Mouse (Mus musculus) adrenal gland (tissue): ENCODE measurements around the gene Slc10a7.

Source experiments
- intact Hi-C: fragments of 180-260 bp; cut with DNase I; formaldehyde crosslinking; loops from one replicate; pipeline ENCODE4 v1.15.1; 2025

Gene Slc10a7

DNA sequence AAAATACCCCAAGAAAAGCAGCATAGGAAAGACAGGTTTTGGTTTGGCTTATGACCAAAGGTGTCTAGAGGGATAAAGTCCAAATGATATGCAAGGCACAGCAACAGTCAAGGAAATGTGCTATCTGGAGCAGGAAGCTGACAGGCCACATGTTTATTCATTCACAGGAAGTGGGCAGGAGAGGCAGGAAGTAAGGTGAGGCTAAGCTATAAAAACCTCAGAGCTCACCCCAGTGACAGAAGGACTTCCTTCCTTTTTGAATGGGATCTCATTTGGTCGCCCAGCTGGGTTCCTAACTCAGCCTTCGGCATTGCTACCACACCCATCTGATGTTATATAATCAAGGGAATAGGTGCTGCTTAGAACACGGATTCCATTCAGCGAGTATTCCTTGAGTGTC, 113.2 kb downstream of the Slc10a7 start:
- intact Hi-C loops: no loop called here

DNA sequence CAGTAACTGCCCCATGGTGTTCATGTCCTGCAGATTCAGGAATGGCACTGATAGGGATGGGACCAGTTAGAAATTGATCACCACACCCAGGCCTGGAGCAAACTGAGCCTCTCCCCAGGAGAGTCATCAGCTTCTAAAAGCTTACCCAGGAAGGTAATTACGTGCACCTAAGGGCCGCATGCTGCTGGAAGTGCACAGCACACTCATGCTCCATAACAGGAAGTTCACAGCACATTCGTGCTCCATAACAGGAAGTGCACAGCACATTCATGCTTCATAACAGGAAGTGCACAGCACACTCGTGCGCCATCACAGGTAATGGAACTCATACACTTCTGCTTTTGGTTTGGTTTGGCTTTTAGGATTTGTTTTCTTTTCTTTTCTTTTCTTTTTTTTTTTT, 114.8 kb downstream of the Slc10a7 start:
- intact Hi-C loops: no loop called here

DNA sequence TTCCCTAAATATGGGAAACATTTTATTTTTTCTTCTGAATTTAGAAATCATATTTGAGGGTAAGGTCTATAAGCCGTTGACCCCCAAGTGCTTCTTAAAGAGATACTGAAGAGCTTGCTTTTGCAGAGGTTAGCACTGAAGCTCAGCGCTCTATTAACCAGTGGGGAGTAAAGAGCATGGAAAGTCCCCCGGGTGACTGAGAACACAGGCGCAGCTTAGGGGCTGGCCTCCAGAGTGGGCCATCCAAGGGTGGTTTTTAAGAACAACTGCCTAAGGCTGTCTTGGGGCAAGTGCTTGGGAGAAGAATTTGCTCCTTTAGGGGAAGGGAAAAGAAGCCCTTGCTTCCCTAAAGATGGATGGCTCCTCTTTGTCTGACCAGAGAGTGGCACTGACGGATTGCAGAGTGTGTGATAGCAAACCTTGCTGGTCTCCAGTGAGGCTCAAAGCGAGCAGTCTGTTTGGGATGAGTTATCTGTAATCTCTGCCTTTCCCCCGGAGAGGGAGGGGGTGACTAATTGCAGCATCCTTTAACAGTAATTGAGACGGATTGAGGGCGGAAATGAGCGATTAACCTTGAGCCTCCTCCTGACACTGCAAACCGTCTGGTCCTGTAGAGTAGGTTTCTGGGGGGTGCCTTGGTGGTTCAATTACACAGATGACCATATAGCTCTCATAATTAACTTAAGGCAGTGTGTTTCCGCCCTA, 115.7 kb downstream of the Slc10a7 start:
- intact Hi-C loops: no loop called here

DNA sequence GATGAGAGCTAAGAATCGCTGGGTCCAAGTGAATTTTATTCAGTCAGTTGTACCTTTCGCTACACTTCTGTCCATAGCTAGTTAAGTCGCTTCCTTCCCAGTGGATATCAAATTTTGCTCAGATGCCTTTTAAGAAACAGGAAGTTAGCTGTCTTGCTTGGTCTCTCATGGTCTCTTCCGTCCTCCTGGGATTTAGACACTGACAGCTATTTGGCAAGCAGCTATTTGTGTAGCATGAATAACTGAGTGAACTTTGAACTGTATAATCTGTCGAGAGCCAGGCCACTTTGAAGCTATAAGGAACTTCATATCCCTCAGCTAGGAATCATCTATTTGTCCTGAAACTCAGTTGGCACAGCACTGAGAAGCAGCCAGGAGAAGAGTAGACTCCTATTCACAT, 117.5 kb downstream of the Slc10a7 start:
- intact Hi-C loops: no loop called here

DNA sequence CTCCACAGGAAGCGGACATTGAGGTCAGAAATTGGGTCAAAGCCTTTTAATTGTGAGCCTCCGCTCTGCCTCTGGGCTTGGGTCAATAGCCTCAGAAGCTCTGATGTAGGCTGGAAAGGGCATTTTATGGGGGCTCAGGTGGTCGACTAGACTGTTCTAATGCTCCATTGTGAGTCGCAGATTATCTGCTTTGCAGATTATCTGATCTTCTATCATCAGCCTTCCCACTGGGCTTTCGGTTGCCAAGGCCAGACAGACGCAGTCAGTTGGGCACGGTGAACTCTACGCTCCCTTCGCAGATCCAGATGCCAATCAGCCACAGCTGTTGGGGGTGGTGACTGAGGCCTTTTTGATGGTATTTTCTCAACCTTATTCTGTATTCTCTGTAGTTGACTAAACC, 118.6 kb downstream of the Slc10a7 start:
- intact Hi-C loops: no loop called here

DNA sequence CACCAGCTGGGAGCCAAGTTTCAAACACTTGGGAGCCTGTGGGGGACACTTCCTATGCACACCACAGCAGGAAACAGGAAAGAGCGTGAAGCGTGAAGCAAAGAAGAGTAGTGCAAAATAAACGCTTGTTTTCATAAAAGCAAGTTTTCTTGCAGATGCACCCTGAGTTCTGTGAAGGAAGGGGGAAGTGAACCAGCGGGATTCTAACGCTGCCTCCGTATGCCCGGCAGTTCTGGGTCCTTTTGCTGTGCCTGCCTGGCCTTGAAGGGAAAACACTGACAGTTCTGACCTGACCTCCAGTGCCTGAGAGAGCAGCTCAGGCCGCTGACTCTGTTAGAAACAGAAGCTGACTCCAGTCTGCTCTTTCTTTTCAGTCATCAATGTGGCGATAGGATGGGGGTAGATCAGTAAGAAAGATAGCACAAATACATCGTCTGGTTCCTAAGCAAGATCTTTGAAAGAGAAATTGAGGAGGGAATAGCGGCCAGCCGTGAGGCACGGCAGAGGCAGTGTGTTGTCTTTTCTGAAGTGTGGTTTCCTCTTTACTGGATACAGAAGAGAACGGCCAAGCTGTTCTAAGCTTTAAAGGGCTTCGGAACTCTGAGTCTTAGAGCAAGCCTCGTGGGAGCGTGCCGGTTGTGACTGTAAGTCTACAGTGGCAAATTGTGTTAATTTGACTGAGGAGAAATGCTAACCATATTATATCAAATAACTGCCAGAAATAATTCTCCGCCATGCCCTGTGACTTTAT, 121.4 kb downstream of the Slc10a7 start:
- intact Hi-C loops: no loop called here

DNA sequence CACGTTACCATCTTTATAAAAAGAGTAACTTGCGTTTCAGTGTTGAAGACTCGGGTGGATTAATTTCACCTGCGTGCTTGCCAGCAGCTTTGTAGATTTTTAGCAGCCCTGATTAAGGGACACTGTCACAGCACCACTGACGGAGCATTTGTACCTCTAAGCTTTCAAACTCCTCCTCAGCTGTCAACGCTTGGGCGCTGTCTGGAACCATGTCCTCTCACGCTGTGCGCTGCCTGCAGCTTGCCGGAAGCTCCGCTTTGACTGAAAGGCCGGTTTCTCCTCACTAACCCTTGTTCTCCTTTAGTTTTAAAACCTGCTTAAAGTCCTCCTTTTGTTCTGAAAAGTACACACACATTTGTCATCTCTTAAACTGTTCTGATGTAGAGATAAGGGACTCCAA, 123.9 kb downstream of the Slc10a7 start:
- intact Hi-C loops: no loop called here

DNA sequence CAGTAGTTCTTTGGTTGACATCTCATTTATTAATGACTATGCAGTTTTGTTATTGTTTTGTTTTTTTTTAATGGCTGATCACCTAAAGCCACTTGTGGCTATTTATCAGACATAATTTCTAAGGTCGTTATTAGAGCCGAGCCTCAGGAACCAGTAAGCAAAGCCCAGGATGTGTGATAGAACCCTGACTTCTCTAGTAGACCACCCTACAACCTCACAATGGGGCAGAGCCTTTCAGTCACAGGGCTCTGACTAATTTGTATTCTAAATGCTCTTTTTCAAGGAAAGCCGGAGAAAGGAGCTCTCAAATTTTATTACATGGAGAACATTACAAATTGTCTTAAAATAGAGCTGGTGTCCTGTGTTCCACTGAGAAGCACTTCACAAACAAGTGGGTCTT, 124.9 kb downstream of the Slc10a7 start:
- intact Hi-C loops: no loop called here

DNA sequence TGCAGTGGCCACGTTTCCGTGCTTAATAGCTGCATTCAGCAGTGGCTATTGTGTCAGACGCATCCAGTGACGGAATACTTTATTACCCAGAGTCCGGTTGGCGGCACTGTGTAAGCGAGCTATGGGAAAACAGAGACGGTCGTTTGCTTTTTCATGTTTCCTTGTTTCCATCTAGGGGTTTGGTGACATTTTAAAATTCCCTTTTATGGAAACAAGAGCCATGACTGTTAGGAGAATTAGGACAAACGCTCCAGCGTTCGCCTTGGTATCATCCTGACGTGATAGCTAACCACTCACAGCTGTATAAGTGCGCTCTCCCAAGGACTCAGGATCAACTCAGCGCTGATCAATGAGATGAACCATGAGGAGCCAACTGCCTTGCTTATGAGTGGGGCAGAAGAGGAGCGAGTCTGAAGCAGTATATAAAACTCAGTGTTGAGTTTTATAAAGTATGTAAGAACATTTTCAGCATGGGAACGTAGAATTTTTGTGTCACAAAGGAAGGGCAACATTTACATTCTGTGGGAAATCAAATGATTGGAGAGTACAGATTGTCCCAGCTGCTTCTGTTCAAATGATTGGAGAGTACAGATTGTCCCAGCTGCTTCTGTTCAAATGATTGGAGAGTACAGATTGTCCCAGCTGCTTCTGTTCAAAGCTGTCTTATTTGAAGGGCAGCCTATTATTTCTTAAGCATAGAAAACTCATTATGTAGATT, 125.5 kb downstream of the Slc10a7 start:
- intact Hi-C loops: no loop called here

DNA sequence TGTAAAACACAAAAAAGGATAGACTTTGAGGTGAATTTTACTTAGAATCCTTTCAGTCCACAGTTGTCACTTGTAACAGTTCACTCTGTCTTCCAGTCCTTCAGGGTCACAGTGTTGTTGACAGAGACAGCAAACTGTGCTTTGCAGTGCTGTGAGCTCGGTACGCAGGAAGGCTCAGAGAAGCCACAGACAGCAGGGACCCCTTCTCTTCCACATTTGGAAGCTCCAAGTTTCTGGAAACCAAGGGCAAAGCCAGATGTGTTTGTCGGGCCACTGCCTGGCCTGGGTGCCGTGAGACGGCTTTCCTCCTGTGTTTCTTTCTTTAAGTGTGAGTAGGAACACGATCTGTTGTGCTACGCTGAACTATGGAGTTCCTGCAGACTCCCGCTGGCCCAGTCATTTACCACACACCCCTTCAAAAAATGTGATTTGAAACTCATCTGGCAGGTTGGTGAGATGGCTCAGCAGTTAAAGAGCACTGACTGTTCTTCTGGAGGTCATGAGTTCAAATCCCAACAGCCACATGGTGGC, 126.2 kb downstream of the Slc10a7 start:
- intact Hi-C loops: no loop called here

DNA sequence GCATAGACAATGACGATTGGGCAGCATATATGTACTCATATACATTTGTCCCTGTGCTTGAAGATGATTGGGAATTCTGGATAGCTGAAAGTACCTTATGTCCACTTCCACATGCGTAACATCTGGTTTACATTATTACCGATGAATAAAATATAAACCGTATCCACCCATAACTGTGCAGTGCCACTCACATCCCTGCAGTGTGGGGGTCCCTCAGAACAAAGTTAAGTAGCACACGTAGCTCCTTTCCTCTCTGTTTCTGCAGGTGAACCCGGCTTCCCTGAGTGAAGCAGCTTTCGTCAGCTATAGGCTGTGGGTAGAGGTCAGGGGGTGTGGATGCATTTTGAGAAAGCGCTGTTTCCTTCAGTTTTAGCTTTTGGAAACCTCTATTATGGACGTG, 132.8 kb downstream of the Slc10a7 start:
- intact Hi-C loops: loop anchor here (10.0 kb wide), 1 partner anchor 127 kb away; no protein-coding TSS in a partner anchor

DNA sequence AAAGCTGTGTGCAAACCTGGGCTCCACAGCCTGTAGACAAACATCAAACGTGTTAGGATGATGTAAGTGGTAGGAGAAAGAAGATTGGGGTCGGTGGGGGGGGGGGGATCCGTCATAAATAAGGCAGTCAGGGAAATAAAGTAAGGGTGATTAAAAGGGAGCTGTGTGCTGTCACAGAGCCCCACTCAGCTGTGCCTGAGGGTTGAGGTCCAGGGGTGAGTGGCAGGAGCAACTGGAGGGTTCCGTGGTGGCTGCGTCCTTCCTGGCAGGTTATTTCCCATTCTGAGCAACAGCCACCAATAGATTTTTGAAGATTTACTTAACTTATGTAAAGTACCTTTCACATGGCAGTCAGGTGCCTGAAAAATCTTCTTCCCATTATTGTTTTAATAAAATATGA, 133.2 kb downstream of the Slc10a7 start:
- intact Hi-C loops: loop anchor here (10.0 kb wide), 1 partner anchor 128 kb away; no protein-coding TSS in a partner anchor

DNA sequence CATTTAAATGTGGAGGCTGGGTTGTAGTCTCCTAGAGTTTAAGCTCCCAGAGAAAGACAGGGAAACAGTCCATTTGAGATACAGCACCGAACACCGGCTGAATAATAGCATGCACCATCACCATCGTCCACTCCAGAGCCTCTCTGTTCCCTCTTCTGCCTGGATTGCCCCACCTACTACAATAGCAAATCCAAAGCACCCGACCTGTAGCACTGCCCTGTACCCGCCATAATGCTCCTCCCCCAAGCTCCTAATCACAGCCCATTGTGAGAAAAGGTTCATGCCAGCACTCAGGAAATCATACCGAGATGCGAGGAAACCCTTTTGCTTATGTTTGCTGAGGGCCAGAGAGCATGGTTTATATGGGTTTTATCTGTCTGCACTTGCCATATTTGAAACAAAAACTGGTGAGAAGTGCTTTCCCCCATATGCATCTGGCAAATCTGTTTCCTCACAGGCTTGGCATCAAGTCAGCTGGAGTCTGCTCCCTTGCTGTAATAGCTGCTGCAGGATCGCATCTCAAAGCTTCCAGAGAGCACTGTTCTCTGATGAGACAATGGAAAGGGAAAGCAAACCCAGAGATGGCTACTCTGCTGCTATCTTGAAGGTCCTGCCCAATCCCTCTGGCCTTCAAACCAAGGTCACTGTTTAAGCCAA, 138.0 kb downstream of the Slc10a7 start:
- intact Hi-C loops: loop anchor here (5.0 to 10.0 kb wide), 3 partner anchors 95 to 585 kb away; no protein-coding TSS in a partner anchor

DNA sequence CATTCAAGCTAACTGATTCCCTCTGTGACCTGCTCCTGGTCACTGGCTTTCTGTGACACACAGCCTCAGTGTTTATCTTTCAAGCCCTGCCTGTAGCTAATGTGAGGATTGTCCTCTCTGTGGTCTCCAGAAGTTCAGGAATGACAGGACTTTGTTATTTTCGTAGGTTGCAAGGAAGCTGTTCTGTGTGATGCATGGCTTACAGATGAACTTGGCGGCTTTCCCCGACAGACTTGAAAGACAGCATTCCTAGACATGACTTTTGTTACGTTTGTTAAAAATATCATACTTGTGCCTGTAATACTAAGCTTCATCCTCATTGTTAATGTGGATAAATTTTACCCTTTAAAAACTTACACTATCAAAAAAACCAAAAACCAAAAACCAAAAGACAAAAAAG, 138.7 kb downstream of the Slc10a7 start:
- intact Hi-C loops: loop anchor here (2.0 to 10.0 kb wide), 4 partner anchors 94 to 586 kb away; no protein-coding TSS in a partner anchor

DNA sequence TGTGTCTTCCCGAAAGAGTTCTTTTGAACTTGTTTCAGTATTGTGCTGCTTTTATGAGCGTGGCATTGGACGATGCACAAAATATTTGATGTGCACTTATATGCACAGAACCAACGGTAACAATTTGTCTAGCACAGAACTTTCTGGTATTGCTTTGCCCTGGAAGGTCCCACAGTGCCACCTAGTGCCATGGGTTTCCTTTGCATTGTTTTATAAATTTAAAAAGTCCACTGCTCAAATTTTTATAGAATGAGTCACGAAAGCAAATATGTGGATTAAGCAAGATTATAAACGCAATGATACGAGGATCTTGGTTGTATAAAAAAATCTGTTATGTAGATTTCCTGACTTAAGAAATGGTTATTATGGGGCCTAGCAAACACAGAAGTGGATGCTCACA, 139.8 kb downstream of the Slc10a7 start:
- intact Hi-C loops: loop anchor here (2.0 to 10.0 kb wide), 4 partner anchors 93 to 587 kb away; no protein-coding TSS in a partner anchor

DNA sequence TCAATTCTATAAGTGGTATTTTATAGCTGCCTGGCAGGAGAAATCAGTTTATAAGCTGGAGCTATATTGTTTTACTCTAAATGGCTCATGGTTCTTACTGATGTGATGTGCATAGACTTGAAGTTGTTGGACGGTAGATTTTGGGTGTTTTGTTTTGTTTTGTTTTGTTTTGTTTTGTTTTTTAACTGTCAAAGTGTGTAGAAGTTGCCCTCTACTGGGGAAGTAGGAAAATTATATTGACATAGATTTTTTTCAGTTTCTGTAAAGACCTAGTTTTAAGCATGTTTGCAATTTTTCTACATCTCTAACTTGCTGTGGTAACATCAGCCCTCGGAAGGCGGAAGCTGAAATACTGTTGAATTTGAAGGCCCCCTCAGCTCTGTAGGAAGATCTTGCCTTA, 142.5 kb downstream of the Slc10a7 start:
- intact Hi-C loops: no loop called here

DNA sequence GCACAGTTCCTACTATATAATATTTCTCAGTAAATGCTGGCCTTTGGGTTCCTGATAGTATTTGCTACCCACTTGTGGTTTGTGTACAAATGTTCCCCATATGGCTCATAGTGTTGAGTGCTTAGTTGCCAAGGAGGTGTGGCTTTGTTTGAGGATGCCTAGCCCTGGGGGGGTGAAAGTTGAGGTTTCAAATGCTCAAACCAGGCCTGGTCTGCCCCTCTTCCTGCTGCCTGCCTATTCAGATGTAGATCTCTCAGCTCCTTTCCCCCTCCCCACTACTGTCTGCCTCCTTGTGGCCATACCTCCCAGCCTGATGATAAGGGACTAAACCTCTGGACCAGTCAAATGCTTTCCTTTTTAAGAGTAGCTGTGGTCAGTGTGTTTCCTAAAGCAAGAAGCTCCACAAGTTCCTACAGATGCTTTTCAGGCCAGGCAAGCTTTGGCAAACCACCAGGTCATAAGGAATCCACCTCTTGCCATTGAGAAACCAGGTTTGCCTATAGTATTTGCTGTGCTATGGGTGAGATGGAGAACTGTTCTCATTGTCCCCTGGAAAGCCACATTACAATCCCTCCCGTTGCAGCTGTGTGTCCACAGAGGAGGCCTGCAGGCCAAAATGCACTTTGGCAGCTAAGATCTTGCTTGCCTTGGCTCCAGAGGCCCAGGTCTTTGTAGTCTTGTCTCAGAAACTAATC, 146.4 kb downstream of the Slc10a7 start:
- intact Hi-C loops: no loop called here

DNA sequence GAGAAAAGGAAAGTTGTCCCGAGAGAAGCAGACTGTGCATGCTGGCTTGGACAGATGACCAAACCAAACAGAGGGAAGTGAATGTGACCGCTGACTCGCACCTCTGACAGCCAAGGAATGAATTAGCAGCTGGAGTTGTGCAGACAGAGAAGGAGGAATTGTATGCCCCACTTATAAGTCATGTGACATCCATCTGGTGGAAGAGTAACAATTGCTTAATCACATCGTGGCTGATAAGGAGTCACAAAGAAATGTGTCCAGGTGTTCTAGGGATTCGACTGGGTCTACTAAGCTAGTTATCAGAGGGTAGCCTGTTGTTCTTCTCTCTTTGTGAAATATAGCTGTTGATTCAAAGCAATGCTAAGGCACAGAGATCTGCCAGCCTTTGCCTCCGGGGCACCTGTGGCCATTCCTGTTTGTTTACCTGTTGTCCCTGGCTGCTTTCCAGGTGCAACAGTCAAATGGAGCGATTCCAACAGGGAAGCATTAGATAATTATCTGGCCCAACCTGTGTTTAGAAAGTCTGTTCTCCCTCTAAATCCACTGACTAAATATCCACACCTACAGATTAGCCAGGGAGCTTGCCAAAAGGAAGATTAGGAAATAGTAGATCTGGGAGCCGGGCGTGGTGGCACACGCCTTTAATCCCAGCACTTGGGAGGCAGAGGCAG, 147.7 kb downstream of the Slc10a7 start:
- intact Hi-C loops: no loop called here

DNA sequence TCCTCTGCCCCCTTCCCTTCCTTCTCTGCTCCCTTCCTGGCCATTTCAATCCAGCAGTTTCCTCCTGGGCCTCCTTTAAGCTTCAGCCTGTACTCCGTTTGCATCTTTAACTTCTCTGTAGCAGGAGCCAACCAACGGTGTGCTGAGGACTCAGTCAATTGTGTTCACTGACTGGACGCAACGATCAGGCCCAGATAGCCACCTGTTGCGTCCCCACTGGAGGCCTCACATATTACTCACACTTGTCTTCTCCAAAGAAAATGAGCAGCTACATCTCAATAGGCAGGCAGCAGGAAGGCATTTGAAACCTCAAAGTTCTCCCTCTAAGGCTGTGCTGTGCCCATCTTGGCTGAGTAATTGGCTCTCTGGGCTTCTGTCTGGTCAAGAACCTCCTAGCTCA, 149.0 kb downstream of the Slc10a7 start:
- intact Hi-C loops: no loop called here

DNA sequence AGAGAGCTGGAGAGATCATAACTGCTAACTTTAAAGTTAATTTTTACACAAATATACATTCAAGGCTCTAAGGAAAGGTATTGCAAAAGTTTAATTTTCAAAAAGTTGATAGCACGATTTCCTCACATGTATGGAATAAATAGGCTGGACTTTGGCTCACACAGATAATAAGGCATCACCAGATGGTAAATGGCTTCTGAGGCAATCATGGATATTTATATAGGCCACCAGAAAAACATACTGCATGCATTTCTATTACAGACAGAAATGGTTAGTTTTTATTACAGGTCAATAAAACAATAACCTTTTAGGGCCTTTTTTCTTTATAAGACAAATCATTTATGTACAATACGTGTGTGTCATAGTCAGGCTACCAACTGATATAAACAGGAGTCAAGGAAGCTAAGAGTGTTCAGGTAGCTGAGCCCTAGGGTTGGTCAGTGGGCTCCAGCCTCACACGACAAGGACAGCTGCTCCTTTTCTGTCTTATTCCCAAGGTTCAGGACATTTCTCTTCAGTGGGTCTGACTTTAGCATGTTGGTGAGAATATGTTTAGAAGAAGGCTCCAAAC, 150.6 kb downstream of the Slc10a7 start:
- intact Hi-C loops: no loop called here
